Mouse (Mus musculus): ENCODE data around the gene Tmem79.
"Not testable (repeated sequence)": the region's sequence is repeated elsewhere in the genome, so short reads cannot be mapped to it uniquely, and the experiment has no call there.

The Tmem79 gene

GRCm38 (mm10) chr3:88336058-88337013, at the start of gene Tmem79, which contains the start of gene Smg5:
Gene Tmem79 (minus strand): TSS chr3:88336148.
Gene Smg5 (plus strand): TSS chr3:88336260.
- peak; percentile 96 for DNase-seq

GRCm38 (mm10) chr3:88384364-88384763, 48.4 kb upstream of the Tmem79 start, which contains the start of gene Bglap:
Gene Bglap (minus strand): TSS chr3:88384464.
- DNase-seq, result no peak

- DNase-seq, result not testable (repeated sequence)
These were observed 46.4 kb upstream of the Tmem79 start for GRCm38 (mm10) chr3:88382383-88382782.

- DNase-seq, result peak; percentile 72
These were observed 45.7 kb upstream of the Tmem79 start for GRCm38 (mm10) chr3:88381389-88382315.

GRCm38 (mm10) chr3:88378599-88378998, 42.7 kb upstream of the Tmem79 start, which contains the start of gene Bglap2:
Gene Bglap2 (minus strand): TSS chr3:88378699.
- not testable (repeated sequence) for DNase-seq

GRCm38 (mm10) chr3:88376644-88377043, 40.7 kb upstream of the Tmem79 start:
- not testable (repeated sequence) for DNase-seq

- peak; percentile 65 for DNase-seq
These were observed 40.0 kb upstream of the Tmem79 start for GRCm38 (mm10) chr3:88375750-88376626.

GRCm38 (mm10) chr3:88372643-88373042, 36.7 kb upstream of the Tmem79 start, which contains the start of gene Bglap3:
Gene Bglap3 (minus strand): TSS chr3:88372743.
- not testable (repeated sequence) for DNase-seq

- DNase-seq, result not testable (repeated sequence)
These were observed 32.6 kb upstream of the Tmem79 start for GRCm38 (mm10) chr3:88368511-88368910.

- DNase-seq, result not testable (repeated sequence)
These were observed 31.6 kb upstream of the Tmem79 start for GRCm38 (mm10) chr3:88367517-88367916.

- DNase-seq, result peak; percentile 64
These were observed 31.0 kb upstream of the Tmem79 start for GRCm38 (mm10) chr3:88366830-88367428.

GRCm38 (mm10) chr3:88365705-88366361, 29.9 kb upstream of the Tmem79 start:
- no peak for DNase-seq

- peak; percentile 97 for DNase-seq
These were observed 28.4 kb upstream of the Tmem79 start, which contains the start of gene Paqr6 for GRCm38 (mm10) chr3:88364337-88364736. Gene Paqr6 (plus strand): TSS chr3:88364584.

GRCm38 (mm10) chr3:88363700-88364099, 27.8 kb upstream of the Tmem79 start:
- DNase-seq, result peak; percentile 88

GRCm38 (mm10) chr3:88361612-88362313, 25.8 kb upstream of the Tmem79 start:
- no peak for DNase-seq

- no peak for DNase-seq
These were observed 25.1 kb upstream of the Tmem79 start for GRCm38 (mm10) chr3:88361096-88361495.

- DNase-seq, result no peak
These were observed 24.0 kb upstream of the Tmem79 start for GRCm38 (mm10) chr3:88359989-88360388.

GRCm38 (mm10) chr3:88359584-88359983, 23.6 kb upstream of the Tmem79 start:
- no peak for DNase-seq

GRCm38 (mm10) chr3:88354396-88355165, 18.6 kb upstream of the Tmem79 start:
- DNase-seq, result no peak
